Mouse (Mus musculus): ENCODE results near the gene Timm8a2. TPM values are rescaled to one million over a fixed set of nuclear protein-coding genes. Genes with fewer than 3 reads are reported as not detected.

The Timm8a2 gene
- total RNA-seq, 2 experiments from 2014 or later = 0.38 TPM; not detected in 1

- intact Hi-C loops (cut with DNase I) = no loop called here
- DNase-seq (ENCODE audit: low spot score in 2 of 2) = no peak
These were observed 46.8 kb downstream of the Timm8a2 start for GRCm38 (mm10) chr14:122081308-122081707.

DNA sequence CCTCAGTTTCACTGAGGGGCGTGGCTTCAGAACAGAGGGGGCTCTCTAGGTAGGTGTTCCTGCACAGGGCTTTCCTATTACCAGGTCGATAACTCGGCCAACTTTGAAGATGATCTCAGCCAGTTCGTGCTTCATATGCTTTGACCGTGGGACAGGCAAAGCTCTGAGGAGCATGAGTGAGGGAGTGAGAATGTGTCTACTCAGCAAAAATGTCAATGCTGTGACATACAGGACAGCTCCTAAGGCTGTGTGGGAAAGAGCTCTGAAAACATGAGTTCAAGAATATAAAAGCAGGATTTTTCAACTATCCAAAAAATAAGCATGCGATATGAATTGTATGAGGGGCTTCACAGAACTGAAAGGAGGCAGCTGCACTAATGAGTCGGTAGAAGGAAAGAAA is 49.0 kb downstream of the Timm8a2 start:
- DNase-seq (ENCODE audit: low spot score in 2 of 2) = no peak
- intact Hi-C loops (cut with DNase I) = no loop called here

DNA sequence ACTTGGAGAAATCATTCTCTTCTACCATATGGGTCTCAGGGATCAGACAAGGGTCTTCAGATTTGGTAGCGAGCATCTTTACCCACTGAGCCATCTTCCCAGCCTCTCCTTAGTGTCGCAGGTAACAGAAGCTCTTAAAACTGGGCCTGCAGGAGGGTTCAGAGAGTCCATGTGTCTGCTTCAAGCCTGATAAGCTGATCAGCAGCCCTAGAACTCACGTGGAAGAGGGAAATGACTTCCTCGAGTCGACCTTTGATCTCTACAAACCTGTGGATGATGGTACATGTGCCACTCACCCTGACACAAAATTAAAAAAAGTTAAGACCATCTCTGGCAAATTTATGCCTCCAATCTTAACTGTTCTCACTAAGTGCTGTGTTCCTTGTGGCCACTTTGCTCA is 53.5 kb downstream of the Timm8a2 start:
- no peak for DNase-seq (ENCODE audit: low spot score in 2 of 2)
- intact Hi-C loops (cut with DNase I) = no loop called here

Other genes starting within 250 kb of the Timm8a2 start
- gene Dock9, start 236.8 kb upstream of the Timm8a2 start, total RNA-seq (2021) = 100 to 1,000 TPM; 136 to 148 TPM
- gene Ubac2, start 156.1 kb upstream of the Timm8a2 start, total RNA-seq (2021) = 10 to 100 TPM; 33.5 to 34.0 TPM
- not detected for gene Gpr18, start 118.9 kb upstream of the Timm8a2 start, total RNA-seq (2021)
- gene Gpr183, start 69.5 kb upstream of the Timm8a2 start, total RNA-seq (2021) = under 1 TPM; 0.66 to 0.91 TPM
- gene Tm9sf2, start 72.4 kb downstream of the Timm8a2 start, total RNA-seq (2021) = 100 to 1,000 TPM; 102 TPM
- gene Clybl, start 147.0 kb downstream of the Timm8a2 start, total RNA-seq (2021) = 10 to 100 TPM; 17.9 to 23.4 TPM